Comparison of ENCODE assay signal across 8 mouse cellular contexts in the genomic region with DNA sequence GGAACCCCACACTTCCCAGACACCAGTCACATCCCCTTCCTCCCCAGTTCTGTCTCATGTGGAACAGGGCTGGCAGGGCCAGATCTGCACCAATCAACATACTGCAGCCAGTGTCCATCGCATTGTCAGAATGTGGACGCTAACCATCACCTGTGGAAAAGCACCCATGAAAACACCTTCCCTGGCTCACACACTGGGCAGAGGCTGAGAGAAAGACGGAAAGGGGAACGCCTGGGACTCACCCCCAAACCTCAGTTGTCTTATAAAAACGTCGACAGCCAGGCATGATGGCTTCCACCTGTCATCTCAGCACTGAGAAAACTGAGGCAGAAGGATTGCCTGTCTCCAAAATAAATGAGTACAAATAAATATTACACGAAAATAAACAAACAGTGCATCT. TPM values are rescaled to one million over a fixed set of nuclear protein-coding genes. Genes with fewer than 3 reads are reported as not detected.
DNase-seq lines count a peak whose midpoint lies in the region; ATAC-seq and TF ChIP-seq lines count a peak whose summit lies in the region.

No protein-coding gene starts in this region.

- no peak for TF ChIP-seq POLR2A in bone marrow macrophage, adult 2 months (IDR thresholded peaks at IDR 0.05; ENCODE audit: borderline replicate concordance, low read depth, low read length)

- H3K9ac ChIP-seq in heart, embryonic 14.5 days (ENCODE audit: low read length): no peak overlapping the region; the same call in 1 of the 2 replicates
- H3K9ac ChIP-seq in hindbrain, embryonic 15.5 days: no peak overlapping the region
- H3K9ac ChIP-seq in midbrain, embryonic 13.5 days (replicated peaks): no peak overlapping the region

- no peak for DNase-seq in heart, adult 11 months
- DNase-seq in ovary, postnatal 36 days (ENCODE audit: low spot score): no peak
- DNase-seq in layer of hippocampus, adult 18-20 months (ENCODE audit: low spot score in 2 of 2): no peak
- no peak for DNase-seq in ovary, adult 18-20 months (ENCODE audit: low spot score)

- no peaks in the 10 kb centered on the region for H3K36me3 ChIP-seq in heart, embryonic 14.5 days (ENCODE audit: control insufficient read depth, insufficient read depth, low read length)
- no peaks in the 10 kb centered on the region for H3K36me3 ChIP-seq in hindbrain, embryonic 15.5 days
- no peaks in the 10 kb centered on the region for H3K36me3 ChIP-seq in midbrain, embryonic 13.5 days

- H3K4me2 ChIP-seq in heart, embryonic 14.5 days (ENCODE audit: low read length): peak overlapping the region; percentile 72
- peak overlapping the region; percentile 64 for H3K4me2 ChIP-seq in hindbrain, embryonic 15.5 days
- H3K4me2 ChIP-seq in midbrain, embryonic 13.5 days (replicated peaks): peak overlapping the region; percentile 57

- TF ChIP-seq CTCF in bone marrow macrophage, adult 2 months (IDR thresholded peaks at IDR 0.05; ENCODE audit: low read depth, low read length): no peak

- no peaks in the 10 kb centered on the region for H3K27me3 ChIP-seq in heart, embryonic 14.5 days (ENCODE audit: control insufficient read depth, insufficient read depth, low read length)
- no peaks in the 10 kb centered on the region for H3K27me3 ChIP-seq in hindbrain, embryonic 15.5 days
- H3K27me3 ChIP-seq in midbrain, embryonic 13.5 days: peaks cover 11% of the 10 kb centered on the region; the same call in 1 of the 2 replicates

- ATAC-seq in heart, embryonic 14.5 days (ENCODE audit: insufficient number of reproducible peaks, insufficient read depth, low FRiP score, low read depth): no peak
- no peak for ATAC-seq in hindbrain, embryonic 15.5 days (ENCODE audit: low FRiP score, low read depth)
- 0 out of 2 replicates have a peak, but pooled peaks have one; percentile 14 for ATAC-seq in midbrain, embryonic 13.5 days

- WGBS in heart, embryonic 14.5 days: 50% methylated on average over 7 of the region's 7 CpGs
- 56% methylated on average over 7 of the region's 7 CpGs for WGBS in hindbrain, embryonic 15.5 days
- 70% methylated on average over 7 of the region's 7 CpGs for WGBS in midbrain, embryonic 13.5 days

- H3K9me3 ChIP-seq in heart, embryonic 14.5 days (ENCODE audit: control insufficient read depth, low read length): no peaks in the 10 kb centered on the region
- H3K9me3 ChIP-seq in hindbrain, embryonic 15.5 days: no peaks in the 10 kb centered on the region
- no peaks in the 10 kb centered on the region for H3K9me3 ChIP-seq in midbrain, embryonic 13.5 days

- H3K27ac ChIP-seq in heart, embryonic 14.5 days (replicated peaks in 1 of 2; ENCODE audit: control insufficient read depth in 1 of 2, insufficient read depth in 1 of 2, low read depth in 2 of 2, low read length in 2 of 2): no peak overlapping the region
- no peak overlapping the region for H3K27ac ChIP-seq in bone marrow macrophage, adult 2 months (ENCODE audit: insufficient read depth, low read depth, low read length)
- H3K27ac ChIP-seq in hindbrain, embryonic 15.5 days (replicated peaks): 0 out of 2 replicates have a peak overlapping the region, but pooled peaks have one; percentile 20
- H3K27ac ChIP-seq in midbrain, embryonic 13.5 days: no peak overlapping the region

- H3K4me1 ChIP-seq in heart, embryonic 14.5 days (ENCODE audit: control insufficient read depth in 2 of 2, insufficient read depth in 2 of 2, low read length in 2 of 2): peaks cover 12 to 29% of the 10 kb centered on the region in 2 experiments
- peaks cover 17% of the 10 kb centered on the region for H3K4me1 ChIP-seq in bone marrow macrophage, adult 2 months (ENCODE audit: control insufficient read depth, insufficient read depth, low read length)
- peaks cover 23% of the 10 kb centered on the region for H3K4me1 ChIP-seq in hindbrain, embryonic 15.5 days (replicated peaks)
- H3K4me1 ChIP-seq in midbrain, embryonic 13.5 days (replicated peaks): peaks cover 23% of the 10 kb centered on the region

- H3K4me3 ChIP-seq in heart, embryonic 14.5 days (ENCODE audit: control insufficient read depth in 1 of 2, insufficient read depth in 1 of 2, low read depth in 1 of 2, low read length in 2 of 2): peak overlapping the region in 1 of 2 experiments; percentile 38; a peak in 1 of 4 replicates
- peak overlapping the region; percentile 7; the same call in 1 of the 2 replicates for H3K4me3 ChIP-seq in bone marrow macrophage, adult 2 months (ENCODE audit: insufficient read depth, low read length)
- peak overlapping the region; percentile 34 for H3K4me3 ChIP-seq in hindbrain, embryonic 15.5 days
- peak overlapping the region; percentile 32 for H3K4me3 ChIP-seq in midbrain, embryonic 13.5 days (replicated peaks)

RNA-seq across cellular contexts. Expression of a gene that starts 14.6 kb away (rescaled TPM):
- 44.8 and 48.7 TPM in 2 replicates for polyA plus RNA-seq in heart, embryonic 14.5 days (2014; fragmentation: Nextera tagmentation; extraction: Ambion mirVana)
- 36.9 and 53.8 TPM in 2 replicates for polyA plus RNA-seq in bone marrow macrophage, adult 2 months (2012; ENCODE audit: insufficient read depth, insufficient read length, missing spikeins)
- 109 and 144 TPM in 2 replicates for polyA plus RNA-seq in hindbrain, embryonic 15.5 days (2015; fragmentation: Nextera tagmentation; extraction: Ambion mirVana)
- 111 and 124 TPM in 2 replicates for polyA plus RNA-seq in midbrain, embryonic 13.5 days (2015; fragmentation: Nextera tagmentation; extraction: Ambion mirVana)
- total RNA-seq in layer of hippocampus, adult 18-20 months (2021): 10 to 100 TPM; 65.3 to 69.4 TPM
